Mouse (Mus musculus) heart, postnatal 0 days (tissue): ENCODE measurements around the gene Slc7a8. TPM values are rescaled to one million over a fixed set of nuclear protein-coding genes. Genes with fewer than 3 reads are reported as not detected.

Experiments
- ATAC-seq: fragments of 200-750 bp; cut with Nextera tagmentation; 2 replicates; pipeline ENCODE4 v1.8.0; 2017; ENCODE audit warnings: low read depth, moderate number of reproducible peaks, moderate library complexity; ENCODE audit not compliant: insufficient read depth
- DNase-seq: peaks from one replicate; pipeline ENCODE4 v3.0.0-alpha.2; 2016; ENCODE audit warnings: low spot score
- H3K27ac ChIP-seq: fragments of 300-500 bp; sonication (generic); 2 replicates; pipeline ENCODE4 v1.5.1; 2014; ENCODE audit warnings: low read depth, mild to moderate bottlenecking
- H3K27me3 ChIP-seq: fragments of 300-500 bp; sonication (generic); 2 replicates; pipeline ENCODE4 v1.6.1; 2014; ENCODE audit warnings: low read length, mixed read lengths; ENCODE audit not compliant: control insufficient read depth, insufficient read depth
- H3K36me3 ChIP-seq: fragments of 300-500 bp; sonication (generic); replicated peaks from 2 replicates; pipeline ENCODE4 v1.6.1; 2014; ENCODE audit warnings: low read length, mixed read lengths; ENCODE audit not compliant: control insufficient read depth, insufficient read depth
- H3K4me1 ChIP-seq: fragments of 300-500 bp; sonication (generic); 2 replicates; pipeline ENCODE4 v1.6.1; 2014; ENCODE audit warnings: antibody characterized with exemption; ENCODE audit not compliant: control insufficient read depth, insufficient read depth
- H3K4me2 ChIP-seq: fragments of 300-500 bp; sonication (generic); 2 replicates; pipeline ENCODE4 v1.6.1; 2014; ENCODE audit warnings: low read depth, mild to moderate bottlenecking, low read length, moderate library complexity
- H3K4me3 ChIP-seq: fragments of 300-500 bp; sonication (generic); 2 replicates; pipeline ENCODE4 v1.5.1; 2014; ENCODE audit warnings: low read depth, low read length
- H3K9ac ChIP-seq: fragments of 300-500 bp; sonication (generic); replicated peaks from 2 replicates; pipeline ENCODE4 v1.6.1; 2014; ENCODE audit warnings: low read depth, low read length, mixed read lengths
- H3K9me3 ChIP-seq: fragments of 300-500 bp; sonication (generic); replicated peaks from 2 replicates; pipeline ENCODE4 v1.6.1; 2016; ENCODE audit warnings: low read length; ENCODE audit not compliant: control insufficient read depth
- CTCF ChIP-seq: IDR thresholded peaks from 2 replicates; pipeline ENCODE4 v1.5.1; 2016; ENCODE audit warnings: antibody characterized with exemption, control low read depth, low read depth
- EP300 ChIP-seq: IDR thresholded peaks from 2 replicates; pipeline ENCODE4 v1.6.1; 2016; ENCODE audit warnings: antibody characterized with exemption, low read depth
- WGBS: fragments of 180-500 bp; shearing (Covaris S2); extraction: QIAGEN DNeasy Blood & Tissue Kit; methylation state at CpG from one replicate; pipeline ENCODE4 v1.1.7; 2014; 5-methylcytosine and 5-hydroxymethylcytosine counted together
- polyA plus RNA-seq: library from polyadenylated mRNA; unstranded; fragments of >200 nt; fragmentation: Nextera tagmentation; extraction: Ambion mirVana; gene quantifications from 2 replicates; pipeline ENCODE4 v1.2.1, GENCODE M21; 2015
- total RNA-seq: library from RNA; depleted of rRNA; stranded (reverse); fragments of >200 nt; gene quantifications from 2 replicates; pipeline ENCODE4 v1.2.3, GENCODE M21; 2014; ENCODE audit warnings: low replicate concordance

Slc7a8 gene
- total and polyA plus RNA-seq, 2 experiments from 2014 or later = 1.2 to 3.1 TPM

- no peak overlapping the region for H3K9ac ChIP-seq
- WGBS = 73% methylated on average over 13 of the region's 13 CpGs
- H3K4me2 ChIP-seq = no peak overlapping the region
- TF ChIP-seq CTCF (no peak), EP300 (no peak)
- no peak overlapping the region for H3K27ac ChIP-seq
- H3K4me1 ChIP-seq = no peaks in the 10 kb centered on the region
- DNase-seq = no peak
- ATAC-seq = no peak
- no peak overlapping the region for H3K4me3 ChIP-seq
- no peaks in the 10 kb centered on the region for H3K27me3 ChIP-seq
- no peaks in the 10 kb centered on the region for H3K9me3 ChIP-seq
- no peaks in the 10 kb centered on the region for H3K36me3 ChIP-seq
These were observed 52.7 kb downstream of the Slc7a8 start for GRCm38 (mm10) chr14:54728823-54729653.

- Histone ChIP-seq H3K36me3 (no peaks in the 10 kb centered on the region), H3K4me1 (no peaks in the 10 kb centered on the region), H3K4me2 (no peak overlapping the region), H3K9ac (no peak overlapping the region), H3K27ac (no peak overlapping the region), H3K27me3 (no peaks in the 10 kb centered on the region), H3K4me3 (no peak overlapping the region), H3K9me3 (no peaks in the 10 kb centered on the region)
- 72% methylated on average over 5 of the region's 5 CpGs for WGBS
- no peak for DNase-seq
- no peak for TF ChIP-seq CTCF
- no peak for TF ChIP-seq EP300
- no peak for ATAC-seq
These were observed 54.2 kb downstream of the Slc7a8 start for GRCm38 (mm10) chr14:54727565-54727964.

GRCm38 (mm10) chr14:54724049-54724448 is 57.7 kb downstream of the Slc7a8 start:
- no peaks in the 10 kb centered on the region for H3K27me3 ChIP-seq
- no peak for ATAC-seq

GRCm38 (mm10) chr14:54721711-54722110 is 60.0 kb downstream of the Slc7a8 start:
- 78% methylated on average over 10 of the region's 10 CpGs for WGBS
- H3K9me3 ChIP-seq = no peaks in the 10 kb centered on the region
- TF ChIP-seq CTCF (no peak), EP300 (no peak)
- ATAC-seq (no peak), DNase-seq (no peak)
- H3K27me3 ChIP-seq = no peaks in the 10 kb centered on the region
- no peak overlapping the region for H3K9ac ChIP-seq
- no peaks in the 10 kb centered on the region for H3K36me3 ChIP-seq
- no peak overlapping the region for H3K27ac ChIP-seq
- H3K4me2 ChIP-seq = no peak overlapping the region
- no peak overlapping the region for H3K4me3 ChIP-seq
- H3K4me1 ChIP-seq = no peaks in the 10 kb centered on the region

More at GRCm38 (mm10) chr14:54724049-54724448, 57.7 kb downstream of the Slc7a8 start:
- no peak for DNase-seq
- Histone ChIP-seq H3K4me2 (no peak overlapping the region), H3K36me3 (no peaks in the 10 kb centered on the region), H3K27ac (no peak overlapping the region), H3K9me3 (no peaks in the 10 kb centered on the region), H3K4me3 (no peak overlapping the region), H3K4me1 (no peaks in the 10 kb centered on the region), H3K9ac (no peak overlapping the region)
- 60% methylated on average over 6 of the region's 6 CpGs for WGBS
- TF ChIP-seq EP300 = no peak
- no peak for TF ChIP-seq CTCF

- Histone ChIP-seq H3K27ac (no peak overlapping the region), H3K9me3 (no peaks in the 10 kb centered on the region), H3K27me3 (no peaks in the 10 kb centered on the region), H3K4me1 (no peaks in the 10 kb centered on the region), H3K9ac (no peak overlapping the region), H3K36me3 (no peaks in the 10 kb centered on the region), H3K4me2 (no peak overlapping the region), H3K4me3 (no peak overlapping the region)
- WGBS = 83% methylated on average over 7 of the region's 7 CpGs
- DNase-seq (no peak), ATAC-seq (no peak)
- no peak for TF ChIP-seq CTCF
- no peak for TF ChIP-seq EP300
These were observed 60.9 kb downstream of the Slc7a8 start for GRCm38 (mm10) chr14:54720654-54721350.
